In the genomic region with DNA sequence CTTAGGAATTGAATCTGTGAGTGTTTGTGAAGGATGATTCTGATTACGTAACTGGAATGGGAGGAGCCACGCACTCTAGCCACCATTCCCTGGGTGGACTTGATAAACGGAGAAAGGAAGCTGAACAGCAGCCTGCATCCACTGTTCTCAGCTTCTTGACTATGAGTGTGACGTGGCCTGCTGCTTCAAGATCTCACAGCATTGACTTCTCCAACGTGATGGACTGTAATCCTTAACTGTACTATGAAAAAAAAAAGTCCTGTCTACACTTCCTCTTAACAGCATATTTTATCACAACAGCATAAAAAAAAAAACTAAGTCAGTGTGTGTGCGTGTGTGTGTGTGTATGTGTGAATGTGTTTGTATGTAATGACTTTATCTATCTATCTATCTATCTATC, we compare ENCODE assay signal across 22 mouse cellular contexts.
A peak's percentile ranks its signal among the peaks of the same experiment; 100 is the strongest.
DNase-seq lines count a peak whose midpoint lies in the region; ATAC-seq lines count a peak whose summit lies in the region.
"Had no signal": no experiment of that assay in that cellular context is flagged by ENCODE, and none has a peak within 500 bp of the region (broad histone marks: within the 10 kb centered on the region; RNA-seq: fewer than 3 reads in every experiment).

No protein-coding gene starts in this region.

- no peak overlapping the region for H3K9ac ChIP-seq in liver, embryonic 11.5 days (ENCODE audit: low read depth, low read length)
- H3K9ac ChIP-seq in midbrain, embryonic 14.5 days (replicated peaks; ENCODE audit: low read length): no peak overlapping the region
- H3K9ac ChIP-seq: forebrain, postnatal 0 days; midbrain, embryonic 13.5 days had no signal

- no peaks in the 10 kb centered on the region for H3K36me3 ChIP-seq in liver, embryonic 11.5 days (ENCODE audit: control insufficient read depth, insufficient read depth, low read length)
- no peaks in the 10 kb centered on the region for H3K36me3 ChIP-seq in midbrain, embryonic 14.5 days (ENCODE audit: control insufficient read depth, insufficient read depth, low read length)
- H3K36me3 ChIP-seq: forebrain, embryonic 10.5 days; heart, embryonic 10.5 days; midbrain, embryonic 13.5 days had no signal

- DNase-seq in 416B (ENCODE audit: low read depth): peak; percentile 72
- DNase-seq in liver, embryonic 11.5 days (ENCODE audit: low spot score): no peak
- no peak for DNase-seq in midbrain, embryonic 14.5 days
- DNase-seq in kidney, adult 11 months: no peak
- DNase-seq in cerebellum, adult 11 months: no peak
- DNase-seq: adrenal gland, adult 2 months; cerebellum, postnatal 10 days; embryo, embryonic 11 days; forebrain, postnatal 0 days; kidney, adult 18-20 months; kidney, postnatal 10 days; left cerebral cortex, postnatal 4 days; lung, adult 18-20 months; right cerebral cortex, postnatal 4 days had no signal

- peak; percentile 91 for ATAC-seq in common myeloid progenitor, adult 5-6 weeks (replicated peaks; ENCODE audit: low read depth, poor library complexity, severe bottlenecking)
- peak; percentile 66; the same call in 1 of the 2 replicates for ATAC-seq in liver, embryonic 11.5 days (replicated peaks; ENCODE audit: low FRiP score)
- peak; percentile 91 for ATAC-seq in megakaryocyte progenitor cell, adult 5-6 weeks (replicated peaks; ENCODE audit: poor library complexity)
- no peak for ATAC-seq in midbrain, embryonic 14.5 days (ENCODE audit: low FRiP score, low TSS enrichment)
- ATAC-seq: forebrain, postnatal 0 days; midbrain, embryonic 13.5 days had no signal

- WGBS in liver, embryonic 11.5 days: 54% methylated on average over 6 of the region's 6 CpGs
- WGBS in midbrain, embryonic 14.5 days: 83% methylated on average over 6 of the region's 6 CpGs

- H3K4me1 ChIP-seq in liver, embryonic 11.5 days (replicated peaks; ENCODE audit: control insufficient read depth, insufficient read depth, low read length): no peaks in the 10 kb centered on the region; the same call in 1 of the 2 replicates
- H3K4me1 ChIP-seq in midbrain, embryonic 14.5 days (ENCODE audit: control insufficient read depth, insufficient read depth, low read length): no peaks in the 10 kb centered on the region
- H3K4me1 ChIP-seq: forebrain, embryonic 10.5 days; heart, embryonic 10.5 days; midbrain, embryonic 13.5 days had no signal

- H3K27me3 ChIP-seq in liver, embryonic 11.5 days (replicated peaks; ENCODE audit: control insufficient read depth, insufficient read depth, low read length): no peaks in the 10 kb centered on the region
- H3K27me3 ChIP-seq in midbrain, embryonic 14.5 days (ENCODE audit: control insufficient read depth, insufficient read depth, low read length): no peaks in the 10 kb centered on the region
- H3K27me3 ChIP-seq: CH12.LX; midbrain, embryonic 13.5 days had no signal

- H3K4me3 ChIP-seq in liver, embryonic 11.5 days (ENCODE audit: low read depth, low read length): no peak overlapping the region
- H3K4me3 ChIP-seq in midbrain, embryonic 14.5 days (replicated peaks; ENCODE audit: low read depth, low read length): no peak overlapping the region
- H3K4me3 ChIP-seq: forebrain, embryonic 10.5 days; heart, embryonic 10.5 days; midbrain, embryonic 13.5 days had no signal

- no peak overlapping the region for H3K27ac ChIP-seq in liver, embryonic 11.5 days (ENCODE audit: low read depth, low read length)
- no peak overlapping the region for H3K27ac ChIP-seq in midbrain, embryonic 14.5 days (replicated peaks; ENCODE audit: low read depth, low read length)
- H3K27ac ChIP-seq: forebrain, embryonic 10.5 days; heart, embryonic 10.5 days; macrophage; midbrain, embryonic 13.5 days; stomach, postnatal 0 days had no signal

- H3K4me2 ChIP-seq in liver, embryonic 11.5 days: no peak overlapping the region
- no peak overlapping the region for H3K4me2 ChIP-seq in midbrain, embryonic 14.5 days (ENCODE audit: low read length)
- H3K4me2 ChIP-seq: midbrain, embryonic 13.5 days had no signal

- no peaks in the 10 kb centered on the region for H3K9me3 ChIP-seq in liver, embryonic 11.5 days (ENCODE audit: control insufficient read depth, low read length)
- H3K9me3 ChIP-seq in midbrain, embryonic 14.5 days (ENCODE audit: control insufficient read depth, low read length): no peaks in the 10 kb centered on the region
- H3K9me3 ChIP-seq: forebrain, embryonic 10.5 days; heart, embryonic 10.5 days; midbrain, embryonic 13.5 days had no signal
